Mouse (Mus musculus) MEL-GATA-1-ER (cell line): Measurements from ENCODE around the gene Amigo1.

Experiments
- DNase-seq: peaks from one replicate; pipeline ENCODE4 v3.0.0-alpha.2; 2012; ENCODE audit warnings: low read depth; ENCODE audit errors: extremely low read depth

The Amigo1 gene

GRCm38 (mm10) chr3:108180514-108180913 is 5.6 kb upstream of the Amigo1 start:
- DNase-seq, result no peak

- DNase-seq, result no peak
Measured at GRCm38 (mm10) chr3:108184742-108185141, 1.4 kb upstream of the Amigo1 start.

GRCm38 (mm10) chr3:108185460-108186097 is 556 bp upstream of the Amigo1 start:
- peak; percentile 34 for DNase-seq

GRCm38 (mm10) chr3:108187111-108187795 is 1.1 kb downstream of the Amigo1 start:
- DNase-seq, result no peak

- DNase-seq, result no peak
Measured at GRCm38 (mm10) chr3:108188716-108189490, 2.8 kb downstream of the Amigo1 start.

- DNase-seq, result no peak
Measured at GRCm38 (mm10) chr3:108189897-108190296, 3.8 kb downstream of the Amigo1 start.

- no peak for DNase-seq
Measured at GRCm38 (mm10) chr3:108193686-108194085, 7.6 kb downstream of the Amigo1 start.

GRCm38 (mm10) chr3:108195287-108195686 is 9.2 kb downstream of the Amigo1 start:
- no peak for DNase-seq

GRCm38 (mm10) chr3:108195941-108196590 is 9.9 kb downstream of the Amigo1 start:
- no peak for DNase-seq

GRCm38 (mm10) chr3:108197066-108197497 is 10.9 kb downstream of the Amigo1 start:
- DNase-seq, result no peak

GRCm38 (mm10) chr3:108199231-108199630 is 13.1 kb downstream of the Amigo1 start:
- no peak for DNase-seq

- DNase-seq, result peak; percentile 91
Measured at GRCm38 (mm10) chr3:108200329-108201323, 14.5 kb downstream of the Amigo1 start, which contains the start of gene Cyb561d1. Gene Cyb561d1, minus strand, starts transcription at chr3:108201212.

GRCm38 (mm10) chr3:108202506-108202905 is 16.4 kb downstream of the Amigo1 start:
- DNase-seq, result no peak

GRCm38 (mm10) chr3:108203212-108203611 is 17.1 kb downstream of the Amigo1 start:
- DNase-seq, result no peak

GRCm38 (mm10) chr3:108203621-108204325 is 17.6 kb downstream of the Amigo1 start:
- DNase-seq, result peak; percentile 41

GRCm38 (mm10) chr3:108204470-108204869 is 18.3 kb downstream of the Amigo1 start:
- DNase-seq, result no peak

GRCm38 (mm10) chr3:108205601-108206000 is 19.5 kb downstream of the Amigo1 start:
- no peak for DNase-seq

- no peak for DNase-seq
Measured at GRCm38 (mm10) chr3:108206731-108207375, 20.7 kb downstream of the Amigo1 start.

- no peak for DNase-seq
Measured at GRCm38 (mm10) chr3:108209001-108209400, 22.9 kb downstream of the Amigo1 start.
